Mouse (Mus musculus): ENCODE results near the gene Rnf215. TPM values are rescaled to one million over a fixed set of nuclear protein-coding genes. Genes with fewer than 3 reads are reported as not detected.
A peak's percentile ranks its signal among the peaks of the same experiment; 100 is the strongest.

Gene Rnf215
- total and polyA plus RNA-seq, 2 experiments, result 10.3 to 13.1 TPM

GRCm38 (mm10) chr11:4095171-4096053 is 39.6 kb upstream of the Rnf215 start, which contains the start of gene Mtfp1:
Gene Mtfp1, minus strand, starts transcription at chr11:4095445.
- H3K36me3 ChIP-seq (ENCODE audit: control insufficient read depth, insufficient read depth, low read length), result peaks cover 39% of the 10 kb centered on the region
- H3K4me1 ChIP-seq (ENCODE audit: control insufficient read depth, insufficient read depth, low read length), result peaks cover 12% of the 10 kb centered on the region
- peak; percentile 77 for DNase-seq (ENCODE audit: extremely low read depth, low read depth, low spot score)
- no peaks in the 10 kb centered on the region for H3K79me2 ChIP-seq (ENCODE audit: control insufficient read depth, insufficient read depth, low read length)
- H3K9ac ChIP-seq (ENCODE audit: low read depth, low read length), result peak within 1 kb of the TSS; percentile 74
- WGBS, result 3% methylated on average over 34 of the region's 34 CpGs
- H3K27me3 ChIP-seq (ENCODE audit: control insufficient read depth, insufficient read depth, low read length), result no peaks in the 10 kb centered on the region
- peak within 1 kb of the TSS; percentile 76 for H3K4me3 ChIP-seq (ENCODE audit: insufficient read depth, low read depth, low read length)
- H3K27ac ChIP-seq (replicated peaks; ENCODE audit: insufficient read depth, low read depth, low read length), result peak within 1 kb of the TSS; percentile 91
- TF ChIP-seq CTCF (IDR thresholded peaks at IDR 0.05; ENCODE audit: low read depth, low read length) (peak; percentile 15; the same call in 1 of the 2 replicates), POLR2A (IDR thresholded peaks at IDR 0.05; ENCODE audit: extremely low read depth, insufficient read depth, low read length) (peak; percentile 37; the same call in 1 of the 2 replicates)

- DNase-seq (ENCODE audit: extremely low read depth, low read depth, low spot score), result peak; percentile 94
- 2% methylated on average over 45 of the region's 45 CpGs for WGBS
- peaks cover 36% of the 10 kb centered on the region for H3K36me3 ChIP-seq (ENCODE audit: control insufficient read depth, insufficient read depth, low read length)
- H3K27ac ChIP-seq (replicated peaks; ENCODE audit: insufficient read depth, low read depth, low read length), result peak overlapping the region; percentile 86
- no peaks in the 10 kb centered on the region for H3K27me3 ChIP-seq (ENCODE audit: control insufficient read depth, insufficient read depth, low read length)
- peak overlapping the region; percentile 42 for H3K4me3 ChIP-seq (ENCODE audit: insufficient read depth, low read depth, low read length)
- H3K9ac ChIP-seq (ENCODE audit: low read depth, low read length), result peak overlapping the region; percentile 74
- no peaks in the 10 kb centered on the region for H3K79me2 ChIP-seq (ENCODE audit: control insufficient read depth, insufficient read depth, low read length)
- no peak for TF ChIP-seq CTCF (IDR thresholded peaks at IDR 0.05; ENCODE audit: low read depth, low read length)
- TF ChIP-seq POLR2A (IDR thresholded peaks at IDR 0.05; ENCODE audit: extremely low read depth, insufficient read depth, low read length), result 0 out of 2 replicates have a peak, but pooled peaks have one; percentile 26
- H3K4me1 ChIP-seq (ENCODE audit: control insufficient read depth, insufficient read depth, low read length), result peaks cover 12% of the 10 kb centered on the region
Measured at GRCm38 (mm10) chr11:4096054-4096984, 38.7 kb upstream of the Rnf215 start.

- Histone ChIP-seq H3K4me1 (ENCODE audit: control insufficient read depth, insufficient read depth, low read length) (peaks cover 12% of the 10 kb centered on the region), H3K27me3 (ENCODE audit: control insufficient read depth, insufficient read depth, low read length) (no peaks in the 10 kb centered on the region), H3K9ac (ENCODE audit: low read depth, low read length) (peak overlapping the region; percentile 40), H3K79me2 (ENCODE audit: control insufficient read depth, insufficient read depth, low read length) (no peaks in the 10 kb centered on the region), H3K4me3 (ENCODE audit: insufficient read depth, low read depth, low read length) (peak overlapping the region; percentile 42), H3K27ac (replicated peaks; ENCODE audit: insufficient read depth, low read depth, low read length) (peak overlapping the region; percentile 16), H3K36me3 (ENCODE audit: control insufficient read depth, insufficient read depth, low read length) (peaks cover 37% of the 10 kb centered on the region)
- TF ChIP-seq POLR2A (IDR thresholded peaks at IDR 0.05; ENCODE audit: extremely low read depth, insufficient read depth, low read length) (no peak), CTCF (IDR thresholded peaks at IDR 0.05; ENCODE audit: low read depth, low read length) (no peak)
- 35% methylated on average over 10 of the region's 10 CpGs for WGBS
- DNase-seq (ENCODE audit: extremely low read depth, low read depth, low spot score), result no peak
Measured at GRCm38 (mm10) chr11:4097091-4097621, 37.8 kb upstream of the Rnf215 start.

GRCm38 (mm10) chr11:4098120-4098519 is 36.9 kb upstream of the Rnf215 start:
- H3K4me1 ChIP-seq (ENCODE audit: control insufficient read depth, insufficient read depth, low read length), result peaks cover 9% of the 10 kb centered on the region
- H3K4me3 ChIP-seq (ENCODE audit: insufficient read depth, low read depth, low read length), result no peak overlapping the region
- H3K27me3 ChIP-seq (ENCODE audit: control insufficient read depth, insufficient read depth, low read length), result no peaks in the 10 kb centered on the region
- TF ChIP-seq CTCF (IDR thresholded peaks at IDR 0.05; ENCODE audit: low read depth, low read length) (peak; percentile 35), POLR2A (IDR thresholded peaks at IDR 0.05; ENCODE audit: extremely low read depth, insufficient read depth, low read length) (no peak)
- H3K9ac ChIP-seq (ENCODE audit: low read depth, low read length), result no peak overlapping the region
- H3K27ac ChIP-seq (replicated peaks; ENCODE audit: insufficient read depth, low read depth, low read length), result no peak overlapping the region
- H3K79me2 ChIP-seq (ENCODE audit: control insufficient read depth, insufficient read depth, low read length), result no peaks in the 10 kb centered on the region
- H3K36me3 ChIP-seq (ENCODE audit: control insufficient read depth, insufficient read depth, low read length), result peaks cover 41% of the 10 kb centered on the region
- WGBS, result 63% methylated on average over 8 of the region's 8 CpGs
- DNase-seq (ENCODE audit: extremely low read depth, low read depth, low spot score), result peak; percentile 15

- no peak overlapping the region for H3K27ac ChIP-seq (replicated peaks; ENCODE audit: insufficient read depth, low read depth, low read length)
- DNase-seq (ENCODE audit: extremely low read depth, low read depth, low spot score), result no peak
- H3K79me2 ChIP-seq (ENCODE audit: control insufficient read depth, insufficient read depth, low read length), result no peaks in the 10 kb centered on the region
- TF ChIP-seq CTCF (IDR thresholded peaks at IDR 0.05; ENCODE audit: low read depth, low read length) (no peak), POLR2A (IDR thresholded peaks at IDR 0.05; ENCODE audit: extremely low read depth, insufficient read depth, low read length) (no peak)
- H3K4me3 ChIP-seq (ENCODE audit: insufficient read depth, low read depth, low read length), result no peak overlapping the region
- peaks cover 48% of the 10 kb centered on the region for H3K36me3 ChIP-seq (ENCODE audit: control insufficient read depth, insufficient read depth, low read length)
- WGBS, result 69% methylated on average over 7 of the region's 7 CpGs
- no peaks in the 10 kb centered on the region for H3K27me3 ChIP-seq (ENCODE audit: control insufficient read depth, insufficient read depth, low read length)
- H3K4me1 ChIP-seq (ENCODE audit: control insufficient read depth, insufficient read depth, low read length), result peaks cover 5% of the 10 kb centered on the region
- no peak overlapping the region for H3K9ac ChIP-seq (ENCODE audit: low read depth, low read length)
Measured at GRCm38 (mm10) chr11:4098816-4099215, 36.2 kb upstream of the Rnf215 start.
